Mouse (Mus musculus): ENCODE measurements around the gene Ddah1.

Ddah1 gene

GRCm38 (mm10) chr3:145758561-145759378 is at the start of gene Ddah1:
Gene Ddah1, plus strand, starts transcription at chr3:145758675.
- DNase-seq (ENCODE audit: extremely low read depth, low read depth): no peak

DNA sequence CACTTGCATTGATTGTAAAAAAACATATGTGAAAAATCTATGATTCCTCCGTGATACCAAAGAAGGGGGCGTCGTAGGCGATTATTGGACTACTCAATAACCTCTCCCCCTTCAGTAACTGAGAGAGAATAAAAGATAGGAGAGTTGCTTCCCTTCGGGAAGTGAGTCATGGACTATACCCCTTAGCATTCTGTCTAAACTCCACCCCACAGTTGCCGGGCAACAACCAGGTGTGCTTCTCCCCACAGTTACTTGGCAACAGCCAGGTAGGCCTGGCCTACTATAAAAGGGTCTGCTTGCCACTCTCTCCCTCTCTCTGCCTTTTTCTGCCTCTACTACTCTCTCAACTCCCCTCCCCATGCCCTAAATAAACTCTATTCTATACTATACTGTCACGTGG is 42.6 kb upstream of the Ddah1 start:
- DNase-seq (ENCODE audit: extremely low read depth, low read depth): no peak

DNA sequence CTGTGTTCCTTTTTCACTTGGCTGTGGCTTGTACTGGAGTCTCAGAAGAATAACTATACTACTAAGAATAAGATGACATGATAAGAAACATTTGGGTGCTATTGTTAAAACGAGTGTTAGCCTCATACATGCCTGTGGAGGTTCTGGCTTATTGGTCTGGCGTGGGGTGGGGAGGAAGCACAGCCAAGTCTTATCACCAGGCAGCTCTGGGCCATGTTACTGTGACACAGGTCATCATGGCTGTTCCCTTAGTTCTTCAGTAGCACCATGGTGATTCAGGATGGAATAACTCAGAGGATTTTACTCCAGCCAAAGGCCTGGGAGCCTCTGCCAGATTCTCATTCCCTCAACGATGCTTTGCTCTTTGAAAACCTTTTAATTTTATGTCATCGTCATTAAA is 38.8 kb upstream of the Ddah1 start:
- no peak for DNase-seq (ENCODE audit: extremely low read depth, low read depth)

DNA sequence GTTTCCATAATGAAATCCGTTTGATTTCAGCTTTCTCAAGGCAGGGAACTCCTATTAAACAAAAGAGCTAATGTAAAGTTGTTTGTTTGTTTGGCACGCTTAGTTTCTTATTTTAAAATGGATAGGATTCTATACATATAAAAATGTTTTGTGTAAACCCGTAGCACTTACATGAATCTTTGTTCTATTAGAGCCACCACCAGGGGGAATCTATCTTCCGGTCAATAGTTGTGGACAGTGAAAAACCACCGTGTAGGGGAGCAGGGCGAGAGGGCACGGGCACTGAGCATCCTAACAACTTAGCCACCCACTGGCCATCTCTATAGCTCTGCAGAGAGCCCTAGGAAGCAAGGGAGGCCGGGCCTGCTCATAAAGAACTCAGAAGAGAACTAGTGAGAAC is 33.4 kb upstream of the Ddah1 start:
- no peak for DNase-seq (ENCODE audit: extremely low read depth, low read depth)

GRCm38 (mm10) chr3:145728336-145728735 is 30.1 kb upstream of the Ddah1 start:
- DNase-seq (ENCODE audit: extremely low read depth, low read depth): no peak

DNA sequence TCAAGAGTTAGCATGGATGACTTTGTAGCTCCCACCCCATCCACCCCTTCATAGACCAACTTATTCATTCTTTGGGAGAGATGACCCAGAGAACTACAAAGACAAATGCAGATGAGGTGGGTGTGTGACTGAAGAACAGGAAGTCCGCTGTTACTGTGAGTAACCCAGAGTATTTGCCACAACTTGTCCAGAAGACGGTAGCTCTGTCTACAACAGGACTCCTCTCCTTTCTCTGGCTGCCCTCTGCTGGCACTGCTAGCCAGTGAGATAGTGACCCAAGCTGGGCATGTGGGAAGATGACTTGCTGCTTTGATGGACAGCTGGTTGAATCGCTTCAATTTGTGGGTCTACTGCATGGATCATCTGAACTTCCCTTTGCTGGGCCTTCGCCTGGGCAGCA is 28.9 kb upstream of the Ddah1 start:
- no peak for DNase-seq (ENCODE audit: extremely low read depth, low read depth)

- DNase-seq (ENCODE audit: extremely low read depth, low read depth): no peak
Observed at GRCm38 (mm10) chr3:145730092-145730491, 28.4 kb upstream of the Ddah1 start.

GRCm38 (mm10) chr3:145734857-145735256 is 23.6 kb upstream of the Ddah1 start:
- no peak for DNase-seq (ENCODE audit: extremely low read depth, low read depth)

- no peak for DNase-seq (ENCODE audit: extremely low read depth, low read depth)
Observed at GRCm38 (mm10) chr3:145736562-145736961, 21.9 kb upstream of the Ddah1 start.

- DNase-seq (ENCODE audit: extremely low read depth, low read depth): no peak
Observed at GRCm38 (mm10) chr3:145738662-145739061, 19.8 kb upstream of the Ddah1 start.

DNA sequence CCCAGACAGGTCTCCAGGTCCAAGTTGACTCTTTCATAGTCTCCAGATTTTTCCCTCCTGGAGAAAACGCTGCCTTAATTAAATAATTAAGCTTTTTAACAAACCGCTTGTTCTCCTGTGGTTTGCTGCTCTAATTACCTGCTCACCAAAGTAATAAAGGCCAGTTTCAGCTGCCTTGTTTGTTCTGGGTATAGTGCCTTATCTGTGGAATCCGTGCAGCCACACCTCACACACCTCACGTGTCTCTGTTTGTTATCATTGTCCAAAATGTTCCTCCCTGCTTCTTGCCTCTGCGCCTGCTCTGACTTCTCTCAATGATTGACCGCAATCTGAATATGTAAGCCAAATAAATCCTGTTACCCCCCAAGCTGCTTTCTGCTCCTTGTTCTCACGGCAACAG is 18.6 kb upstream of the Ddah1 start:
- DNase-seq (ENCODE audit: extremely low read depth, low read depth): no peak

DNA sequence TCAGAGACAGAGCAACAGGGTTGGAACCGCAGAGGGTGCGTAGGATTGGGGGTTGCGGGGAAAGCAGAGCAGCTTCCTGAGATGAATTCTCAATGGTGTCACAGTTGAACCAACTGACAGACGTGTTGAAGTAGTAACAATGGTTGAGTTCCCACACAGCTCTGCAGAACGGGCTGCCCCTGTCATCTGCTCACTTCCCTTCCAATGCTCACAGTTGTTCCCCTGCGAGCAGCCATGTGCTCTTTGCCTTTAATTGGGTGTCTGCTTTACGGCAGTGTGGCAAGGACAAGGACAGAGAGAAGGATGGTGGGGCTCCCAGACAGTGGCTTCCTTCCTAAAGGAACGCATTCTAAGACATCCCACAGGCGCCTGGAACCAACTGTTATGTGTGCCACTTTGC is 15.4 kb upstream of the Ddah1 start:
- no peak for DNase-seq (ENCODE audit: extremely low read depth, low read depth)

DNA sequence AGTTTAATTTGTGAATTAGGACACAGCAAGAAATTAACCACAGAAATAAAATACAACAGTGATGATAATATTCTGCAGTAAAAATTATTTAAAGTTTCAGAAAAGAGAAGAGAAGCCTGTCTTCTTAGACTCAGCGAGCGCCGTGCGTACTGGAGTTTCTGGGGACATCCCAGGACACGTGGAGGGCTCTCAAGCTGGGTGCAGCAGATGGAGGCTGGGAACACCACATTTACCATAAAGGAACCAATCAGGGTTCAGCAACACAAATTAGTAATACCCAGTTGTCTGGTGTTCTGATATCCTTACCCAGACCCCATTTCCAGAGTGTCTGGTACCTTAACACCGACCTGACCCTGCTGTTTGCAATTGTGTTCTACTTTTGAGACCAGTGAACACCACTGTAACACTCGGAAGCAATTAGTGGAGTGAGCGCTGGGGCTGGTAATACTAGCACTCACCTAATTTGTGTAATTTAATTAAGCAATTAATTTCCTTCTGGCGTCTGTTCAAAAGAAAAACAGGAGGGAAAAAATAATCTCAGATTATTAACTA is 14.9 kb upstream of the Ddah1 start:
- DNase-seq (ENCODE audit: extremely low read depth, low read depth): no peak

GRCm38 (mm10) chr3:145748626-145749025 is 9.8 kb upstream of the Ddah1 start:
- no peak for DNase-seq (ENCODE audit: extremely low read depth, low read depth)

DNA sequence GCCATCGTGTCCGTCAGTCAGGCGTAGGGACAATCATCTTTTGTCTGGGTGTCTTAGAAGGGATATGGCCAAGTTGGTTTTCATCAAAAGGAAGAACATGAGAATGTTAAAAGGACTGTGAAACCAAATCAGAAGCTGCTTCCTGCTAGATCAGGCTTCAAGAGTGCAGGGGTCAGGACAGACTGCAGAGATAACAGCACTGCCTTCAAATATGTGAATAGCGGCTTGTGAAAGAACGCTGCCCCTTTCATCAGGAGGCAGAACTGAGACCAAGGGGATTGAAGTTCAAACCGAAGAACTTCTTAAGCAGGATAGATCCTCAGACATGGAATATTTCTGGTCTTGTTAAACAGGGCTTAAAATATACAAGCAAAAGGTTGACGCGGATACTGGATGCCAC is 2.0 kb upstream of the Ddah1 start:
- no peak for DNase-seq (ENCODE audit: extremely low read depth, low read depth)

- no peak for DNase-seq (ENCODE audit: extremely low read depth, low read depth)
Observed at GRCm38 (mm10) chr3:145757177-145757576, 1.3 kb upstream of the Ddah1 start.

- no peak for DNase-seq (ENCODE audit: extremely low read depth, low read depth)
Observed at GRCm38 (mm10) chr3:145757844-145758243, 631 bp upstream of the Ddah1 start.

DNA sequence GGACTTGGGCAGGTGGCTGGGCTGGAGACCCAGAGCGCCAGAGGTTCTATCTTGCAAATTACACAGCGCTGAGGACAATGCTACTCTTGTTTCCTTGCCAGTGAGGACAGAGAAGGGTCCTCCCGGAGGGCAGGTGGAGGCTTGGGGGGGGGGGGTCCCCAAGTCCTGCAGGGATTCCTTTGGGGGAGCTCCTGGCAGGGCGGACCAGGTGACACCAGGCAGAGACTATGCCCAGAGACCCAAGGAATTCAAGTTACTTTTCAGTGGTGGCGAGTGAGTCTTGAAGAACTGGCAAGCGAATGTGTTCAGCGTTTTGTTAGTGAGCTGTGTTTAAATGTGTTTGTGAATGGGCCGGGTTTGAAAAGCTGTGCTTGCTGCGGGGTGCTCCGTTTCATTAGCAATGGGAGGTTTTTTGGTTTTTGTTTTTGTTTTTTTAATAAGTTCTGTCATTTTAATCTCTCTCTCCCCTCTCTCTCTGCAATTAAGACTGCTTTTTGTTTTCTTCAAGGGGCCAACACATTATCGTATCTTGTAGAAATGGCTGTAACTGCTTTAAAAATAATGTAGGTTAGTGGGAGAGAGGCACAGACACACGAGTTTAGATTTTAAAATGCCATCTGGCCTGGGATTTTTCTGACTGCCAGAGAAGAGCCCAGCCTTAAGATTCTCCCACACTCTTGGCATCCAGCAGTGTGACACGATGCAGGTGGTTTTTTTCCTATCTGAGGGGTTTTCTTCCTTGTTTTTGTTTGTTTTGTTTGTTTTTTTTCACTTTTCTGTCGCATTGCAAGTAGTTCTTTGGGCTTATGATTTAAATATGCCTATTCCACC is 1.1 kb downstream of the Ddah1 start:
- no peak for DNase-seq (ENCODE audit: extremely low read depth, low read depth)

- DNase-seq (ENCODE audit: extremely low read depth, low read depth): no peak
Observed at GRCm38 (mm10) chr3:145760547-145760946, 2.1 kb downstream of the Ddah1 start.

DNA sequence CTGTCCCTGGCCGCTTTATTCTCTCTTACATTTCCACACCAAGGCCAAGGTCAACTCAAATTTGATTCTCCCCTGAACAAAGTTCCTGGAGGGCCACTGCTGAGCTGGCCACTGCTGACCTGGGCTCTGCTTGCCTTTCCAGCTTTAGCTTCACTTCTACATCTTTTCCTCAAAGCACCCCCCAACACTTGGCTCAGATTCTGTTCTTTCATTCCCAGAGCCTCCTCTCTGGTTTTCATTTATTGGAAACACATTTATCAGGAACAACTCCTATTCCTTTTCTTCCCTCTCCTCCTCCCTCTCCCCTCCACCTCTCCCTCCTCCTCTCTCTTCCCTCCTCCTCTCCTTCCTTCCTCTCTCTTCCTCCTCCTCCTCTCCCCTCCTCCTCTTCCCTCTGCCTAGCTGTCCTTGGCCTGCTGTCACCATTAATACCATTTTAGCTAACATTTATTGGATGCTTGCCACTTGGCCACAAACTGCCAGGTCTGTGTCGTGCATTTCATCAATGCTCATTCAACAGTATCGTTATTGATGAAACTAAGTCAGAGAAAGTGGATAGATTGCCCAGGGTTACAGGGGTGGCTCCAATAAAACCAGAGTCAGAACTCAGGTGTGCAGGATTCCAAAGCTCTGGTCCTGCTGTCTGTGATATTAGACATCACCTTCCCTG is 3.2 kb downstream of the Ddah1 start:
- no peak for DNase-seq (ENCODE audit: extremely low read depth, low read depth)

GRCm38 (mm10) chr3:145762957-145763641 is 4.6 kb downstream of the Ddah1 start:
- no peak for DNase-seq (ENCODE audit: extremely low read depth, low read depth)

All from MEL-GATA-1-ER (cell line).